Mouse (Mus musculus) heart, postnatal 0 days (tissue): ENCODE data around the gene Tma7. TPM values are rescaled to one million over a fixed set of nuclear protein-coding genes. Genes with fewer than 3 reads are reported as not detected.

Experiments used
- ATAC-seq: fragments of 200-750 bp; cut with Nextera tagmentation; 2 replicates; pipeline ENCODE4 v1.8.0; 2017; ENCODE audit warnings: low read depth, moderate number of reproducible peaks, moderate library complexity; ENCODE audit not compliant: insufficient read depth
- DNase-seq: peaks from one replicate; pipeline ENCODE4 v3.0.0-alpha.2; 2016; ENCODE audit warnings: low spot score
- H3K27ac ChIP-seq: fragments of 300-500 bp; sonication (generic); 2 replicates; pipeline ENCODE4 v1.5.1; 2014; ENCODE audit warnings: low read depth, mild to moderate bottlenecking
- H3K27me3 ChIP-seq: fragments of 300-500 bp; sonication (generic); 2 replicates; pipeline ENCODE4 v1.6.1; 2014; ENCODE audit warnings: low read length, mixed read lengths; ENCODE audit not compliant: control insufficient read depth, insufficient read depth
- H3K36me3 ChIP-seq: fragments of 300-500 bp; sonication (generic); replicated peaks from 2 replicates; pipeline ENCODE4 v1.6.1; 2014; ENCODE audit warnings: low read length, mixed read lengths; ENCODE audit not compliant: control insufficient read depth, insufficient read depth
- H3K4me1 ChIP-seq: fragments of 300-500 bp; sonication (generic); 2 replicates; pipeline ENCODE4 v1.6.1; 2014; ENCODE audit warnings: antibody characterized with exemption; ENCODE audit not compliant: control insufficient read depth, insufficient read depth
- H3K4me2 ChIP-seq: fragments of 300-500 bp; sonication (generic); 2 replicates; pipeline ENCODE4 v1.6.1; 2014; ENCODE audit warnings: low read depth, mild to moderate bottlenecking, low read length, moderate library complexity
- H3K4me3 ChIP-seq: fragments of 300-500 bp; sonication (generic); 2 replicates; pipeline ENCODE4 v1.5.1; 2014; ENCODE audit warnings: low read depth, low read length
- H3K9ac ChIP-seq: fragments of 300-500 bp; sonication (generic); replicated peaks from 2 replicates; pipeline ENCODE4 v1.6.1; 2014; ENCODE audit warnings: low read depth, low read length, mixed read lengths
- H3K9me3 ChIP-seq: fragments of 300-500 bp; sonication (generic); replicated peaks from 2 replicates; pipeline ENCODE4 v1.6.1; 2016; ENCODE audit warnings: low read length; ENCODE audit not compliant: control insufficient read depth
- CTCF ChIP-seq: IDR thresholded peaks from 2 replicates; pipeline ENCODE4 v1.5.1; 2016; ENCODE audit warnings: antibody characterized with exemption, control low read depth, low read depth
- EP300 ChIP-seq: IDR thresholded peaks from 2 replicates; pipeline ENCODE4 v1.6.1; 2016; ENCODE audit warnings: antibody characterized with exemption, low read depth
- WGBS: fragments of 180-500 bp; shearing (Covaris S2); extraction: QIAGEN DNeasy Blood & Tissue Kit; methylation state at CpG from one replicate; pipeline ENCODE4 v1.1.7; 2014; 5-methylcytosine and 5-hydroxymethylcytosine counted together
- polyA plus RNA-seq: library from polyadenylated mRNA; unstranded; fragments of >200 nt; fragmentation: Nextera tagmentation; extraction: Ambion mirVana; gene quantifications from 2 replicates; pipeline ENCODE4 v1.2.1, GENCODE M21; 2015
- total RNA-seq: library from RNA; depleted of rRNA; stranded (reverse); fragments of >200 nt; gene quantifications from 2 replicates; pipeline ENCODE4 v1.2.3, GENCODE M21; 2014; ENCODE audit warnings: low replicate concordance

Gene Tma7
- total and polyA plus RNA-seq, 2 experiments from 2014 or later, result 74.5 to 490 TPM

DNA sequence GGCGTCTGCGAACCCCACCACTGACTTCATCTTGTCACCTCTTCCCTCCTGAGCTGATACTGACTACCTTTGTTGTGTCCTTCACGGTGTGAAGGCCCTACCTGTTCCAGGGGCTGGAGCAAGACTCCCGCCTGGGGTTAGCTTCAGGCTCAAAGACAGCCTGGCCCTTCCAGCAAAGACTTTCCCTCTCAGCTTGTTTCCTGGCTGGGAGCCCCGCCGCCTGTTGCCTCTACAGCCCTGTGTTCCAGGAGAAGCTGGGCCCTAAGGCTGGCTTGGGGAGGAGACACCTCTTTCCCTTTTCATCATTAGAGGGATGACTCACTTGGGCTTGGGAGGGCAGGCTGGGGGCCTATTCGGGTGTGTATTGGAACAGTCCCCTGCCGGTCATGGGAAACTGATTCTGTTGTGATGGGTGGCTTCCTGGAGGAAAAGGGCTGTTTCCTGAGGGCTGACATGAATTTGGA lies 43.5 kb downstream of the Tma7 start:
- Histone ChIP-seq H3K36me3 (no peaks in the 10 kb centered on the region), H3K4me1 (peaks cover 24% of the 10 kb centered on the region), H3K4me3 (peak overlapping the region; percentile 73), H3K27me3 (no peaks in the 10 kb centered on the region), H3K27ac (peak overlapping the region; percentile 92), H3K9me3 (no peaks in the 10 kb centered on the region), H3K9ac (peak overlapping the region; percentile 74), H3K4me2 (peak overlapping the region; percentile 78)
- TF ChIP-seq EP300 (no peak), CTCF (no peak)
- WGBS, result 17% methylated on average over 8 of the region's 8 CpGs
- ATAC-seq (peak; percentile 76), DNase-seq (peak; percentile 61)

DNA sequence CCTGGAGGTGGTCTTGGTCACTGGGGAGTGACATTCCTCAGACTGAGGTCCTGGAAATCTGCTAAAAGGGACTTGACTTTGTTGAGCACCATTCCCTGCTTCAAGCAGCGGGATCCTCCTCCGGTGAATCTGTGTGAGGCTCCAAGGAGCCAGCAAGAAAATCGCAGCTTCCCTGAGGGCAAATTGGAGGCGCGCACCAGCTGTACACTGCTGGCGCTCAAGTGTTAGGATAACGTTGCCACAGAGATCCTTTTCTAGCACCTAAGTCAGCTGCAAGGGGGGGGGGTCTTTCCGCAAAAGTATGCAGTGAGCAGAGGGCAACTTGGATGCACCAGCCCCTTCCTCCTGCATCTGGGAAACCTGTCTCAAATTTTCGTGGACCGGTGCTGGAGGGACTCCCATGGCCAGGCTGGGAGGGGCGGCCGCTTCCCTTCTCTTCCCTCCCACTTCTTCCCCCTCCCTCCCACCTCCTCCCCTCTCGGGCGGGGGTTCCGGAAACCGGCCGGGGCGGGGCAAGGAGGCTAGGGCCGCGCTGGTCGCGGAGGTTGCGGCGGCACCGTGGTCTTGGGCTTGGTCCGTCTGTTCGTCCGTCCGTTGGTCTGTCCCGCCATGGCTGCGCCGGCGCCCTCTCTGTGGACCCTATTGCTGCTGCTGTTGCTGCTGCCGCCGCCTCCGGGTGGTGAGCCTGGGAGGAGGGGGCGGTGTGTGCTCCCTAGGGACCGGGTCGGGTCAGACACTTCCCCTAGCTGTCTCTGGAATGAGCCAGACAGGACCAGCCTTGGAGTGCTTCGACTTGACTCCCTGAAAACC lies 44.1 kb downstream of the Tma7 start, which contains the start of gene Shisa5:
TSS of gene Shisa5 (plus strand) at position 480 of the 810 bp plus-strand sequence.
- peak; percentile 85 for ATAC-seq
- H3K9ac ChIP-seq, result peak within 1 kb of the TSS; percentile 74

DNA sequence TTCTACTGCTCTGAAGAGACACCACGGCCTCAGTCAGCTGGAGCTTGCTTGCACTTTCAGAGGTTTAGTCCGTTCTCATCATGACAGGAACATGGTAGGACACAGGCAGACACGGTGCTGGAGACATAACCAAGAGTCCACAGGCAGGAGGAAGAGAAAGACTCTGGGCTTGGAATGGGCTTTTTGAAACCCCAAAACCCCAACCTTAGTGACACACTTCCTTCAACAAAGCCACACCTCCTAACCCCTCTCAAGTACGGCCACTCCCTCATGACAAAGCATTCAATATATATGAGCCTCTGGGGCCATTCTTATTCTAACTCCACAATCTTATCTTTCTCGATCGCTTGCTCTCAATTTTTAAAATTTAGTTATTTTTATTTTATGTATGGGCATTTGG lies 50.0 kb downstream of the Tma7 start:
- Histone ChIP-seq H3K4me2 (no peak overlapping the region), H3K9me3 (no peaks in the 10 kb centered on the region), H3K36me3 (no peaks in the 10 kb centered on the region), H3K9ac (no peak overlapping the region), H3K4me3 (no peak overlapping the region), H3K27me3 (no peaks in the 10 kb centered on the region), H3K4me1 (no peaks in the 10 kb centered on the region), H3K27ac (no peak overlapping the region)
- no peak for TF ChIP-seq EP300
- no peak for TF ChIP-seq CTCF
- ATAC-seq, result no peak
- 75% methylated on average over 6 of the region's 6 CpGs for WGBS
- DNase-seq, result no peak

More for the DNA sequence above, 44.1 kb downstream of the Tma7 start, which contains the start of gene Shisa5:
- no peaks in the 10 kb centered on the region for H3K9me3 ChIP-seq
- WGBS, result under 1% methylated on average over 40 of the region's 40 CpGs
- H3K4me3 ChIP-seq, result peak within 1 kb of the TSS; percentile 73
- H3K36me3 ChIP-seq, result no peaks in the 10 kb centered on the region
- peak within 1 kb of the TSS; percentile 78 for H3K4me2 ChIP-seq
- DNase-seq, result peak; percentile 71
- TF ChIP-seq CTCF (no peak), EP300 (peak; percentile 53; the same call in 1 of the 2 replicates)
- peaks cover 24% of the 10 kb centered on the region for H3K4me1 ChIP-seq
- H3K27ac ChIP-seq, result peak within 1 kb of the TSS; percentile 92
- no peaks in the 10 kb centered on the region for H3K27me3 ChIP-seq

DNA sequence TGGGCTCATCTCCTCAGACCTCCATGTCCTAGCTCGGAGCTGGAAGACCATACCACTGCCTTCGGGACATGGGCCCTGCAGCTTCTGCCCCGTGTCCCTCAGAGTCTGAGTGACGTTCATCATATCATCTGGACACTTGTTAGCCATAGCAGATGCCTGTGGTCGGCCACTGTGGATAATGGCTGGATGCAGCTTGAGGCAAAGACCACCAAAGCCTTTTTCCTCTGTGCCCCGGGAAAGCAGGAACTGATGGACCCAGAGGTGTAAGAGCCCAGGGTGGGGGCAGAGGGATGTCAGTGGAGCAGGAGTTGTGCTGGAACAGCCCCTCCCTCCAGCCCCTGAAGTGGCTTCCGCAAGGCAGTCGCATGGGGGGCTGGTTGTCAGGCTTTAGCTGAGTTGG lies 50.7 kb downstream of the Tma7 start:
- no peak overlapping the region for H3K9ac ChIP-seq
- H3K27ac ChIP-seq, result no peak overlapping the region
- no peak overlapping the region for H3K4me2 ChIP-seq
- ATAC-seq (no peak), DNase-seq (no peak)
- no peak overlapping the region for H3K4me3 ChIP-seq
- no peaks in the 10 kb centered on the region for H3K9me3 ChIP-seq
- TF ChIP-seq CTCF (no peak), EP300 (no peak)
- no peaks in the 10 kb centered on the region for H3K4me1 ChIP-seq
- no peaks in the 10 kb centered on the region for H3K27me3 ChIP-seq
- WGBS, result 76% methylated on average over 8 of the region's 8 CpGs
- H3K36me3 ChIP-seq, result no peaks in the 10 kb centered on the region

DNA sequence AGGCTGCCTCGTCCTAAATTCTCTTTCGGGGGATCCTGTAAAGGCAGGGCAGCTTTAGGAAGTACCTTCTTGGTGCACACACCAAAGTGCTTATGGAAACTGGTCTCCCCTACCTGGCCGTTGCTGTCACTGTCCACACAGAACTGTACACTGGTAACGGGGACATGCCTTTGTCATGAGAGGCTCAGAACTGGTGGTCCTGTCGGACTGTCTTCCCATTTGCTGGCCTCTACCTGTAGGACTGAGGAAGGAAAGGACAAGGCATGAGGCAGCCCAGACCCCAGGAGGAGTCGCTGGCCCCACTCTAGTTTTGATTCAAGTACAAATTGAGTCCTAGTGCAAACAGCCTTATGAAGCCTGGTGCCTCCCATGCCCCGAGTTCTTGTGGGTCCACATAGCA lies 51.4 kb downstream of the Tma7 start:
- Histone ChIP-seq H3K9me3 (no peaks in the 10 kb centered on the region), H3K27me3 (no peaks in the 10 kb centered on the region), H3K4me2 (no peak overlapping the region), H3K4me3 (no peak overlapping the region), H3K36me3 (no peaks in the 10 kb centered on the region), H3K9ac (no peak overlapping the region), H3K27ac (no peak overlapping the region), H3K4me1 (no peaks in the 10 kb centered on the region)
- no peak for TF ChIP-seq EP300
- no peak for DNase-seq
- ATAC-seq, result no peak
- 81% methylated on average over 7 of the region's 7 CpGs for WGBS
